Mouse (Mus musculus) limb, embryonic 13.5 days (tissue): Measurements from ENCODE around the gene Nxn. TPM values are rescaled to one million over a fixed set of nuclear protein-coding genes. Genes with fewer than 3 reads are reported as not detected.

Experiments
- ATAC-seq: fragments of 200-750 bp; cut with Nextera tagmentation; 2 replicates; pipeline ENCODE4 v1.8.0; 2017; ENCODE audit warnings: low read depth, moderate number of reproducible peaks, moderate TSS enrichment; ENCODE audit not compliant: low FRiP score
- H3K27ac ChIP-seq: fragments of 300-500 bp; sonication (generic); 2 replicates; pipeline ENCODE4 v1.5.1; 2015; ENCODE audit warnings: inconsistent platforms, mild to moderate bottlenecking, moderate library complexity
- H3K27me3 ChIP-seq: fragments of 300-500 bp; sonication (generic); 2 replicates; pipeline ENCODE4 v1.6.1; 2015; ENCODE audit warnings: mild to moderate bottlenecking, inconsistent platforms
- H3K36me3 ChIP-seq: fragments of 300-500 bp; sonication (generic); 2 replicates; pipeline ENCODE4 v1.6.1; 2015; ENCODE audit warnings: inconsistent platforms, mild to moderate bottlenecking, moderate library complexity
- H3K4me1 ChIP-seq: fragments of 300-500 bp; sonication (generic); 2 replicates; pipeline ENCODE4 v1.6.1; 2015; ENCODE audit warnings: inconsistent platforms
- H3K4me2 ChIP-seq: fragments of 300-500 bp; sonication (generic); replicated peaks from 2 replicates; pipeline ENCODE4 v1.6.1; 2015; ENCODE audit warnings: inconsistent platforms, mild to moderate bottlenecking, moderate library complexity
- H3K4me3 ChIP-seq: fragments of 300-500 bp; sonication (generic); 2 replicates; pipeline ENCODE4 v1.5.1; 2015; ENCODE audit warnings: moderate library complexity, mild to moderate bottlenecking, inconsistent platforms
- H3K9ac ChIP-seq: fragments of 300-500 bp; sonication (generic); 2 replicates; pipeline ENCODE4 v1.6.1; 2015; ENCODE audit warnings: mild to moderate bottlenecking, inconsistent platforms
- H3K9me3 ChIP-seq: fragments of 300-500 bp; sonication (generic); 2 replicates; pipeline ENCODE4 v1.6.1; 2016; ENCODE audit warnings: inconsistent platforms
- WGBS: fragments of 180-500 bp; shearing (Covaris S2); methylation state at CpG from one replicate; pipeline ENCODE4 v1.1.7; 2015; 5-methylcytosine and 5-hydroxymethylcytosine counted together
- polyA plus RNA-seq: library from polyadenylated mRNA; unstranded; fragments of >200 nt; fragmentation: Nextera tagmentation; extraction: Ambion mirVana; gene quantifications from 2 replicates; pipeline ENCODE4 v1.2.1, GENCODE M21; 2015

Nxn gene
- polyA plus RNA-seq, result 55.4 and 57.6 TPM in 2 replicates

DNA sequence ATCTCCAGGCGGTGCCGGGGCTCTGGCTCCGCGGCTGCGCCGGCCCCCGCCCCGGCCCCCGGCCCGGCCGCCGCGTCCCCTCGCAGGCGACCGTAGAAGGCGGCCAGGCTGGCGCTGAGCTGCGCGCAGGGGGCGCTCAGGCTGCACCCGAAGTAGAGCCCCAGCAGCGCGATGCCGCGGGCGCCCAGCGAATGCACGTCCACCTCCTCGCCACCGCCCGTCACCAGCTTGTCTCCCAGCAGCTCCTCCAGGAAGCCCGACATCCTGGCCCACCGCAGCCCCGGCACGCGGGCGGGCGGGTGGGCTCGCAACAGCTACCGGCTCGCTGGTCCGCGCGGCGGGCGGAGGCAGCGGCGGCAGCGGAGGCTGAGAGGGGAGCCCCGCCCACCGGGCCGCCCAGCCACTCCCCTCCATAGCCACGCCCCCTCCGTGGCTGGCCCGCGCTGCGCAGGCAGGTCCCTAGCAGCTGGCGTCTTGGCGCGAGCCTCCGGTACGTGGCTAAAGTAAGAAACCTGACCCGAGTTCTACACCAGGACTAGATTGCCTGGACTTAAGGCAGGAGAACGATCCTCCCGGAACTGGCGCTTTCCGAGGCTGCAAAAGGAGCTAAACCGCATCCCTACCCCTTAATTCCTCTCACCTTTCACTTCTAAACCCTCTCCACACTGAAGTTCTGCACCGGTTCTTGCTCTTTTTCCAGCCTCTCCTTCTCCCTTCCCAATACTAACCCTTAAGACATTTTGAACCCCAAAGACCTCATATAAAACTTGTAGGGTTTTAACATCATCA is at the start of gene Nxn:
TSS of gene Nxn (minus strand) at position 343 of the 789 bp plus-strand sequence.
- under 1% methylated on average over 57 of the region's 70 CpGs for WGBS
- Histone ChIP-seq H3K9me3 (no peaks in the 10 kb centered on the region), H3K27ac (peak within 1 kb of the TSS; percentile 89), H3K27me3 (no peaks in the 10 kb centered on the region), H3K4me2 (peak within 1 kb of the TSS; percentile 77), H3K36me3 (no peaks in the 10 kb centered on the region), H3K4me1 (peaks cover 50% of the 10 kb centered on the region), H3K9ac (peak within 1 kb of the TSS; percentile 90), H3K4me3 (peak within 1 kb of the TSS; percentile 89)
- peak; percentile 88 for ATAC-seq

DNA sequence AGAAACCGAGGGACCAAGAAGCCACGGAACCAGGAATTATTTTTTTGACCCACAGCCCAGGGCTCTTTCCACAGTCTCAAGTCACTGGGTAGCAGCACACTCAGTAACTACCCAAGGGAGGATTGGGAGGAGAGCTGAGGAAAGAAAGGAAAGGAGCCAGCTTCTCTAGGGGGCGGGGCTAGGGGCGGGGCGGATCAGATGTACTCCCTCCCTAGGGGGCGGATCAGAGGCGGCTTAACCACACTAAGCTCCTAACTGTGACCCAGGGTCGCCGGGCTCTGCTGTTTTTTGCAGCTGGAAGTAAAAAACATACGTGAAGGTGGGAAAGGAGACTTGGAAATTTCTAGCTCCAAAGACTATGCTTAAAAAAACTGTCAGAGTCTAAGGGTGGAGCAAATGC is 47.3 kb upstream of the Nxn start:
- Histone ChIP-seq H3K4me1 (peaks cover 64% of the 10 kb centered on the region), H3K4me3 (no peak overlapping the region)

GRCm38 (mm10) chr11:76445459-76445858 is 46.5 kb upstream of the Nxn start:
- H3K4me1 ChIP-seq, result peaks cover 66% of the 10 kb centered on the region
- peak; percentile 26; the same call in 1 of the 2 replicates for ATAC-seq
- no peak overlapping the region for H3K4me3 ChIP-seq
- H3K27me3 ChIP-seq, result no peaks in the 10 kb centered on the region
- H3K27ac ChIP-seq, result peak overlapping the region; percentile 72
- no peaks in the 10 kb centered on the region for H3K9me3 ChIP-seq
- peak overlapping the region; percentile 3; the same call in 1 of the 2 replicates for H3K4me2 ChIP-seq
- H3K36me3 ChIP-seq, result peaks cover 28% of the 10 kb centered on the region
- 0 out of 2 replicates have a peak overlapping the region, but pooled peaks have one; percentile 13 for H3K9ac ChIP-seq
- WGBS, result 15% methylated on average over 8 of the region's 8 CpGs

More for the DNA sequence above, 47.3 kb upstream of the Nxn start:
- Histone ChIP-seq H3K27me3 (no peaks in the 10 kb centered on the region), H3K9ac (no peak overlapping the region), H3K36me3 (peaks cover 33% of the 10 kb centered on the region), H3K9me3 (no peaks in the 10 kb centered on the region), H3K27ac (peak overlapping the region; percentile 72), H3K4me2 (peak overlapping the region; percentile 11; the same call in 1 of the 2 replicates)
- ATAC-seq, result no peak
- 3% methylated on average over 10 of the region's 10 CpGs for WGBS

- WGBS, result 41% methylated on average over 3 of the region's 3 CpGs
- H3K27ac ChIP-seq, result no peak overlapping the region
- no peaks in the 10 kb centered on the region for H3K27me3 ChIP-seq
- H3K36me3 ChIP-seq, result peaks cover 32% of the 10 kb centered on the region
- H3K4me2 ChIP-seq, result no peak overlapping the region
- no peaks in the 10 kb centered on the region for H3K9me3 ChIP-seq
- H3K4me3 ChIP-seq, result no peak overlapping the region
- H3K9ac ChIP-seq, result no peak overlapping the region; the same call in 1 of the 2 replicates
- H3K4me1 ChIP-seq, result peaks cover 55% of the 10 kb centered on the region
- ATAC-seq, result no peak
Measured at GRCm38 (mm10) chr11:76439666-76440065, 40.7 kb upstream of the Nxn start.

- ATAC-seq, result peak; percentile 80
- peaks cover 30% of the 10 kb centered on the region for H3K36me3 ChIP-seq
- peak overlapping the region; percentile 83 for H3K4me2 ChIP-seq
- peaks cover 78% of the 10 kb centered on the region for H3K4me1 ChIP-seq
- H3K27ac ChIP-seq, result peak overlapping the region; percentile 90
- peak overlapping the region; percentile 54 for H3K4me3 ChIP-seq
- no peaks in the 10 kb centered on the region for H3K27me3 ChIP-seq
- no peaks in the 10 kb centered on the region for H3K9me3 ChIP-seq
- 3% methylated on average over 28 of the region's 28 CpGs for WGBS
- H3K9ac ChIP-seq, result peak overlapping the region; percentile 75
Measured at GRCm38 (mm10) chr11:76436864-76437437, 38.0 kb upstream of the Nxn start.

GRCm38 (mm10) chr11:76436009-76436408 is 37.1 kb upstream of the Nxn start:
- Histone ChIP-seq H3K4me1 (peaks cover 85% of the 10 kb centered on the region), H3K4me3 (peak overlapping the region; percentile 54), H3K27me3 (no peaks in the 10 kb centered on the region), H3K4me2 (peak overlapping the region; percentile 83), H3K9ac (peak overlapping the region; percentile 36; the same call in 1 of the 2 replicates), H3K9me3 (no peaks in the 10 kb centered on the region), H3K27ac (0 out of 2 replicates have a peak overlapping the region, but pooled peaks have one; percentile 7), H3K36me3 (peaks cover 26% of the 10 kb centered on the region)
- ATAC-seq, result no peak
- WGBS, result 72% methylated on average over 5 of the region's 5 CpGs

DNA sequence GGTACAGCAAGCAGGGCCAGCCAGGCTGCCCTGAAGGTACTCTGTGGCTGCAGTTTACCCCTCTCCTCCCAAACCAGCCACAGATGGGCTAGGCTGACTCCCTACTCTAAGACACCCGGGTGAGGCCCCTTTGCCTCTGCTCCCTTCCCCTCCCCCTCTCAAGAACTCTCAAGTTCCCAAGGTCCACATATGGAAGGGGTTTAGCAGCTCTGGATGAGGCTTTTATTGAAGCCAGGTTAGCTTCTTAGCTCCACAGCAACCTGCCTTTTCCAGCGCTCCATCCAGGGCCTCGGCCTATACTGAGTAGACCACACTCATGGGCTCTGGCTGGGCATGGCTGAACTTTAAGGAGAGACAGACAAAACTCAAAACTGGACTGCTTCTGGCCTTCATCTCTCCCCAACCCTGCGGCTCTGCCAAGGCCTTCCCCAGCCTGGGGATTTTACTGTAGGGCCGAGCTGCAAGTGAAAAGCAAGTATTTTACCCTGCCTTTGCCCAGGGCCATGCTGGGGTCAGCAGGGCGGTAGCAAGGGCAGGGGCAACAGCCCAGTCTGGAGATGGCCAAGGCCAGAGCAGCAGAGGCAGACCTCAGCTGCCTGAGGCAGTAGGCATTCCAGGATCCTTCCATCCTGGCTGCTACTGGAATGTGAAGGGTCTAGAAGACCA is 31.2 kb upstream of the Nxn start:
- Histone ChIP-seq H3K4me2 (peak overlapping the region; percentile 24), H3K4me3 (no peak overlapping the region), H3K9me3 (no peaks in the 10 kb centered on the region), H3K9ac (peak overlapping the region; percentile 55), H3K36me3 (peaks cover 27% of the 10 kb centered on the region), H3K4me1 (peaks cover 65% of the 10 kb centered on the region), H3K27me3 (no peaks in the 10 kb centered on the region), H3K27ac (peak overlapping the region; percentile 94)
- peak; percentile 72 for ATAC-seq
- WGBS, result 20% methylated on average over 6 of the region's 6 CpGs

GRCm38 (mm10) chr11:76429556-76429955 is 30.6 kb upstream of the Nxn start:
- 26% methylated on average over 7 of the region's 7 CpGs for WGBS
- H3K36me3 ChIP-seq, result peaks cover 32% of the 10 kb centered on the region
- peak overlapping the region; percentile 12; the same call in 1 of the 2 replicates for H3K4me2 ChIP-seq
- H3K4me1 ChIP-seq, result peaks cover 60% of the 10 kb centered on the region
- H3K9me3 ChIP-seq, result no peaks in the 10 kb centered on the region
- no peaks in the 10 kb centered on the region for H3K27me3 ChIP-seq
- H3K9ac ChIP-seq, result peak overlapping the region; percentile 55
- peak overlapping the region; percentile 94 for H3K27ac ChIP-seq
- ATAC-seq, result no peak
- H3K4me3 ChIP-seq, result no peak overlapping the region

- H3K4me1 ChIP-seq, result peaks cover 55% of the 10 kb centered on the region
- no peaks in the 10 kb centered on the region for H3K27me3 ChIP-seq
- no peak overlapping the region for H3K4me3 ChIP-seq
- 26% methylated on average over 4 of the region's 4 CpGs for WGBS
- H3K4me2 ChIP-seq, result no peak overlapping the region; the same call in 1 of the 2 replicates
- peak overlapping the region; percentile 55; the same call in 1 of the 2 replicates for H3K9ac ChIP-seq
- peak overlapping the region; percentile 94 for H3K27ac ChIP-seq
- no peaks in the 10 kb centered on the region for H3K9me3 ChIP-seq
- ATAC-seq, result no peak
- peaks cover 37% of the 10 kb centered on the region for H3K36me3 ChIP-seq
Measured at GRCm38 (mm10) chr11:76429046-76429445, 30.1 kb upstream of the Nxn start.

GRCm38 (mm10) chr11:76427781-76428180 is 28.8 kb upstream of the Nxn start:
- Histone ChIP-seq H3K27ac (no peak overlapping the region), H3K4me3 (no peak overlapping the region), H3K9me3 (no peaks in the 10 kb centered on the region), H3K4me1 (peaks cover 46% of the 10 kb centered on the region), H3K9ac (peak overlapping the region; percentile 50; the same call in 1 of the 2 replicates), H3K4me2 (no peak overlapping the region), H3K36me3 (peaks cover 38% of the 10 kb centered on the region), H3K27me3 (no peaks in the 10 kb centered on the region)
- ATAC-seq, result no peak
- WGBS, result 68% methylated on average over 3 of the region's 3 CpGs

- H3K9ac ChIP-seq, result no peak overlapping the region
- peaks cover 26% of the 10 kb centered on the region for H3K4me1 ChIP-seq
- H3K27ac ChIP-seq, result no peak overlapping the region
- no peaks in the 10 kb centered on the region for H3K9me3 ChIP-seq
- peaks cover 48% of the 10 kb centered on the region for H3K36me3 ChIP-seq
- WGBS, result 87% methylated on average over 6 of the region's 6 CpGs
- ATAC-seq, result no peak
- H3K4me3 ChIP-seq, result no peak overlapping the region
- no peak overlapping the region for H3K4me2 ChIP-seq
- H3K27me3 ChIP-seq, result no peaks in the 10 kb centered on the region
Measured at GRCm38 (mm10) chr11:76425749-76426148, 26.8 kb upstream of the Nxn start.

- 74% methylated on average over 4 of the region's 4 CpGs for WGBS
- Histone ChIP-seq H3K9me3 (no peaks in the 10 kb centered on the region), H3K4me2 (no peak overlapping the region), H3K9ac (no peak overlapping the region), H3K4me1 (peaks cover 11% of the 10 kb centered on the region), H3K36me3 (peaks cover 95% of the 10 kb centered on the region), H3K4me3 (no peak overlapping the region), H3K27ac (no peak overlapping the region), H3K27me3 (no peaks in the 10 kb centered on the region)
- ATAC-seq, result no peak
Measured at GRCm38 (mm10) chr11:76420896-76421295, 22.0 kb upstream of the Nxn start.
